Mouse (Mus musculus): Measurements from ENCODE around the gene Galr2.

GRCm38 (mm10) chr11:116307019-116307725 lies 26.4 kb downstream of the Galr2 start, which contains the start of gene Exoc7:
- TF ChIP-seq CTCF (IDR thresholded peaks at IDR 0.05; ENCODE audit: borderline replicate concordance, control insufficient read depth, extremely low read depth, insufficient read depth, low read length, poor library complexity) (no peak), POLR2A (IDR thresholded peaks at IDR 0.05; ENCODE audit: control insufficient read depth, extremely low read depth, insufficient read depth, low read length, poor library complexity) (no peak)

Data from thymus, adult 2 months (tissue).